Mouse (Mus musculus) adrenal gland, adult (tissue): ENCODE results near the gene Tlr4.

Experiments
- DNase-seq, 2 experiments: peaks; one replicate each; pipeline ENCODE4 v3.0.0; 2022 to 2023; ENCODE audit warnings: low spot score in 1 of 2; ENCODE audit not compliant: inconsistent age in 2 of 2

The Tlr4 gene

DNA sequence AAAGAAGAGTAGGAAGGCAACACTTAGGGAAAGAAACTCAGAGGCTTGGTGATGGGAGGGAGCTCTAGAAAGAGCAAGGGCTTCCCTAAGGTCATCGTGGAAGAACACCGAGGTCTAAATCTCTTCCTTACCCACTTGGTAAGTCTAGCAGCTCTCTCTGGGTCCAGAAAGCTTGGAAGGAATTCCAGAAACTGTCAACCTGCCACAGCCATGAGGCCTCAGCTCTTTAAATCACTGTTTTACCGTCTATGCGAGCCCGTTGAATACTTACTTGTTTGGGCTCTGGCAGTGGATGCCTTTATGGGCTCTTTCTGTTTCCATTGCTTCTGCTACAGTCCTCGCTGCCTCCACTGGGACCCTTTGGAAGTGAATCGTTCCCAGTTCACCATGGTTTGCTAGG is 67.6 kb downstream of the Tlr4 start:
- DNase-seq, result no peak

DNA sequence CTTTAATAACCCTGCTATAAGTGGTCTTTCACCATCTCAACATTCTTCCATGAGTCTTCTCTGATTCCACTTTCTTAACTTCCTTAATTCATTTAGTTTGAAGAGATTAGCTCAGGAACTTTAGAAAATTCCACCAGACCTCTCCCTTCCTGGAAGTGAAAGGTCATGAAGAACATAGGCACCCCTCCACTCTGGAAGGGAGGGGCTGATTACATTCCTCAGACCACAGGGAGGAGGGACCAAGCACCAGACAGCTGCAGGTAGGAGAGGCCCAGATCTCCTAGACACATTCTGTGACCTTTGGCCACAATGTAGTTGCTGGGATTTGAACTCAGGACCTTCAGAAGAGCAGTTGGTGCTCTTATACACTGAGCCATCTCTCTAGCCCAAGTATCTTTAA is 72.7 kb downstream of the Tlr4 start:
- DNase-seq, result no peak

DNA sequence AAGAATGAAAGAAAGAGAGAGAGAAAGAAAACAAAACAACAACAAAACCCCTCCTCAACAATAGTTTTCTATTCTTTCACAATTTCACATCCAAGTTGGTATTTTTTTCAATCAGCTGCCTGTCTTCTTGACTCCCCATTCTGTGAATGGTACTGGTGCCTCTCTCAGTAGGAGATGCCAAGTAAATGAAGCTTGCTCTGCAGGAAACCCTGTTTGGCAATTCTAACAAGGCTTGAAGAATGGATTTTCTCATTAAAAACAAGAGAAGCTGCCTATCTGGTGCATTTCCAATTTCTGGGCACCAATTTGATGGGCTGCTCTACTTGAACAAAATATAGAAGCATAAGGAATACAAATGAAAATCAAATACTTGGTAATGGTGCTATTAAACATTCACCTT is 74.1 kb downstream of the Tlr4 start:
- DNase-seq, result no peak

DNA sequence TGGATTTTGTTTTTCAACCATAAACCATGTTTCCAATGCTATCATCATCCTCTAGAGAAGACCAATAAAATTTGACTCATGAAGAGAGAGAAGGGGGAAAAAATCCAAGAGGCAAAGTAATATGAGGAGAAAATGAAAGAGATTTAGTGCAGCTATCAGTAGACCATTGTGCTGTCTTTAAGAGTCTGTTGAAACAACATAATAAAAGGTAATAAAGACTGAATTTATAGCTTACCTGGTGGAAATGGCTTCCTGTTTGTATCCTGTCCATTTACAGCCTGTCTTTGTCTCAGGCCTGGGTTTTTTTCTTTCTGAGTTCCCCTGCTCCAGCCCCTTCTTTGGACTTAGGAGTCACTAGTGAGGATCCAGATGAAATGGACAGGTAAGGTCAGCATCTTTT is 81.0 kb downstream of the Tlr4 start:
- DNase-seq, result no peak

DNA sequence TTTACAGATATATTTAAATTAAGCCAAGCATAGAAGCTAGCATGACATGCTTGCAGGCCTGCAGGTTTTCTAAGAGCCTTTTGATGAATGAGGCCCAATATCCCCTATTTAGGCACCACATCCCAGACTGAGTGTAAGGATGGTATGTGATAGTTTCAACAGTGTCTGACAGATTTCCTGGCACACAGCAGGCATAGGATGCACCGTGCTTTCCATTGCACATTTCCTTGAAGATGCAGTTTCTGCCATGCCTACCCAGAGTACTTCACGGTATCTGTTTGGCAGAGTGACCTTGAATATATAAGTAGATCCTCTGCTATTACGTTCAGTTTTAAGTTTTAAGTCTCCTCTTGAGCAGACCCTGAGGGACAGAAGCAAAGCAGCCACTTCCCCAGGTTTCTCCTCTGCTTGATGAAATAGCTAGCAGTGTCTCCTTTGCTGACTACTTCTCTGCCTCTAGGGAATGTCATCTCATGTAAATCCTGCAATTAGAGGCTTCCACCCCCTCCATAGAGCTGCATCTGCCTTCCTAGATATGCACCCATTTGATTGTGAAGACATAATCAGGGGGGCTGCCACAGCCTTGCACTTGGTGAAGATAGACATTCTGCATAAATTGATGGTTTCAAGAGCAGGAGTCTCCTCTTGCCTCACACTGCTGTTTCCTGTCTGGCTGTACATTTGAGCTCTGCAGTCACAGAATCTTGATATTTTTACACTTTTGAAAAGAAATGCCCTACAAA is 92.4 kb downstream of the Tlr4 start:
- DNase-seq, result no peak

DNA sequence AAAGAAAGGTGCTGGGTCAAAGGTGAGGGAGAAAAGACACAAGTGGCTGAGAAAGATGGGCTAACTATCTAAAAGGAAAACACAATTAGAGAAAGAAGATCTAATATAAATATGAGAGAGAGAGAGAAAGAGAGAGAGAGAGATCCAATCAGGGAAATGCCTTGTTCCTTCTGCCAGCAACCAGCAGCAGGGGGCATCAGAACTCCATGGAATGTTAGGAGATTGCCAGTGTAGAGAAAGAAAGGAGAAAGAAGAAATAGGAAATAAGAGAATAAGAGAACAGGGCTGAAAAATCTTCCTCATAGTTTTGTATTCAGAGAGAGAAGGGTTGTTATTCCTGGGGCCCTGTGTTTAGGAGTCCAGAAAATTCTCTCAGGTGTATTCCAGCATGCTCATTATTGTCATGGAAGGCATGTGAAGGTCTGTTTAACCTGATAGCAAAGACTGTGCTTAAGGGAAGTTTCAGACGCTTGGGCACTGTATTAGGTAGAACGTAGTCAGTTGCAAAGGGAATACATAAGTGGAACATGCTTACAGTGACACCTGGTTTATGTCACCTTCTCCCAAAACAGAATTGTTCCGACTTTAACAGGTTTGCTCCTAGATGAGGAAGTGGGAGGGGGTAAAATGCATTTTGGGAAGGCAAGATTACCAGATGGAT is 96.4 kb downstream of the Tlr4 start:
- peak; percentile 23 to 82 for DNase-seq

DNA sequence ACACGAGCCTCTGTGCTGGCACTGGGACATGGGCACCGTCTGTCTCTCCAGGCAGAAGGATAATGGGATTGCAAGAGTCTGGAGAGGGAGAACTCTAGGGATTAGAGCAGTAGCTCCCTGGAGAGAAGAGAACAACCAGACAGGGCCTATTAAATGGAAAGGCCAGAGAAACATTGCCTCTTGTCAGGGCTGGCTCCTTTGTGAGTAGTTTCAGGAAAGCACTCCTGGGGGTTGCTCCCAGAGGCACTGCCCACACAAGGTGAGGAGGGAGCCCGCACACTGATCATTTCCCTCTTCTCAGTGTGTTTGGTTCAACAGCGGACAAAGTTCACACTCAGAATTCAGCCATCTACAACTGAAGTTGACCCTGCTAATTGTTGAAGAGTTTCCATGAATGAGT is 98.7 kb downstream of the Tlr4 start:
- DNase-seq, result no peak

DNA sequence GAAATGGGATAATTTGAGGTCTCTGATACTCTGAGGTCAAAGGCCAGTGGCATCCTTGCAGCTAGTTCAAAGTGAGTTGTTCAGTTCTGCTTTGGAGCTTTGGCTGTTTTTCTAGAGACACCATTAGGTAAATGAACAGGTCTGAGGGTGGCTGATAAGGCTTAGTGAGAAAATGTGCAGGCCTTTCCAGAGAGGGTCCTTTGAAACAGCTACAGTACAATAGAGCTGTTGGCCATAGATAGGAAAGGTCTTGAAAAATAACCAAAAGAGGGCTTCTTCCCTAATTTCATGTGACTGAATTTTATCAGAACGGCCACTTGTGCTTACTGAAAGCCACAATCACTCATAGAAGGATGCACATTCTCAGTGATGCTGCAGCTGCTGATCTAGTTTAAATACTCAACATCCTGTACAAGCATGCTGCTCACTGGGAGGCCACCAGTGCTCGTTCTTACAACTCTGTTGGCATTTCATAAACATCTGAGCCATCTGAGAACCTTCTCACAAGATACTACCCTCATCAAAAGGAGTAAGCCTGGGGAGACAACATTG is 100.2 kb downstream of the Tlr4 start:
- DNase-seq, result no peak

DNA sequence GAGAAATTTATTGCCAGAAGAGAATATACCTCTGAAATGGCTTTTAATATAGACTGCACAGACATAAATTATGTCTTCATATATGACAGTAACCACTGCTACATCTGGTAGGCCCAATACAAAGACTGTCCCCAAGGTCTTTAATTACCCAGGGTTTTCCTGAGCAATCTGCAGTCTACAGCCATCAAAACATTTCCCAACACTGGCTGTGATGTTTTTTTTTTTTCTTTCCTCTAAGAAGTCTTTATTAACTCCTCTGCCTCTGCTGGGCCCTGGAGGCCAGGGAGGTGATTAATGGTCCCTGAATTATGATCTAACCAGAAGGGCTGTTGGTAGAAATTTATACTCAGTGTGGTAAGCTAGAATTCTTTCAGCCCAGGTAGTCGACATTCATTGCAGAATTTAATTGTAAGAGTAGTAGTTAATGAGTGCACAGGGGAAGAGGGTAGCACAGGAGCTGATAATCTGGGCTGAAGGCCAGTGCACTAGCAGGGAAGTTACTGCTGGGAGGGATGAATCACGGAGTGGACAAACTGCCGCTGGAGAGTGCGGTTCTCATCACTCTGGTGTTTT is 111.2 kb downstream of the Tlr4 start:
- DNase-seq, result peak in 1 of 2 experiments; percentile 39

DNA sequence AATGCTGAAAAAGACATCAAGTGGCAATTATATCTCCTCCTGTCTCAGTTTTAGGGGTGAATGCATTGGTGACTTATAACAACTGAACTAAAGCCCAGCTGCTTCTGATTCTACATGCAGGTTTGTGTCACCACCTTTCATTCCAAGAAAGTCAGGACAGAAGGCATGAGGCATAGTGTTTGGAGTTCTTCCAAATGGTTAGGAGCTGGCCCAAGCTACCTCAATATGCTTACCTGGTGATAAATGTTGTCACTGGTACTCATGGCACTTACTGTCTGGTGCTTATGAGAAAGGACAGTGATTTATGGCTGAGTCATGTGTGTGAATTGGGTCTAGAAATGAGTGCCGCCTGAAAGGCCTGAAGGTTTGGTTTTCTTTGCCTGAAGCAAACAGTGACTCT is 114.5 kb downstream of the Tlr4 start:
- no peak for DNase-seq

DNA sequence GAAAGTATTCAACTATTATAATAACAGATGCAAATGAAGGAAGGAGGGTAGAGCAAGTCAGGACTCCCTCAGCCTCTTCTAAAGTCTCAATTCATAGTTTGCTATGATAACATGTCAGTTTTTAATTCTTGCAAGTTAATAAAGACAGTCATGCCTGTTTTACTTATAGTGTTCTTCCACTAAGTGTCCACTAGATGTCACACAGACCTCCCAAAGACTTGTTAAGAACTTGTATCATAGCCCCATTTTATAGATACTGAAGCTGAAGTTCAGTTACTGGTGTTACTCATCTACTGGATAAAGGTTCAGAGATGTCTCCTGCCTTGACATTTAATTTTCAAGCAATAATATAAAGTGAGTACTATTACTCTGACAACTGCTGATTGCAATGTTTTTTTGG is 116.3 kb downstream of the Tlr4 start:
- DNase-seq, result peak in 1 of 2 experiments; percentile 34

DNA sequence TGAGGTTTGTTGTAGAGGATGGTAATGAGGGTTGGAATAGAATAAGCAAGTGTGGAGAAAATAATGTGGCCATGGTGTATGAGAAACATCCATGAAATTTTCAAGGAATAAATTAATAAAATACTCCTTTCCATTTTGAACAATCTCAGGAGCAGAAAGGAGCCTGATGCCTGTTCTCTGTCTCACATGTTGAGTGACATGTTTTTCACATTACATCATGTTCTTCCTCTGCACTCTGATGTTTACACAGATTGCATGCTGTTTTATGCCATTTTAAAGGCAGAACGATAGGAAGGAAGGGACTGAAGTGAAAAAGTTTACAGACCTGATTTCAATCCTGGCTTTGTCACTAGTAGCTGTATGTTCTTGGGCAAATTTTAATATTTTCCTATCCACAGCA is 120.3 kb downstream of the Tlr4 start:
- DNase-seq, result no peak

DNA sequence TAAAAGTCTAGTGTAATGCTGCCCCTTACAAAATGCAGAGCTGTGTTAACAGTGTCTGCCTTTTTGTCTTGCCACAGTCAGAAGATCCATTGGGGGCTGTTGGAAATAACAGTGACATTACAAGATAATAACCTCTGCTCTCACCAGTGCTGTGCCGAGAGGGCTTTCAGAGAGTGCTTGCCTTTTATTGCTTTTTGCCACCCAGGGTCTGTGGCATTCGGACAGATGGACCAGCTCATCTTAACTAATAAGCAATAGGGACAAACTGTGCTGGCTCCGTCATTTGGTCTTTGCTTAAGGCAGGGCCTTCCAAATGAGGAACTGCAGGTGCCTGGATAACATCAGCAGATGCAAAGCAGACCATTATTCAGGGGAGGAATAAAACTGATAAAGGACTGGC is 147.5 kb downstream of the Tlr4 start:
- DNase-seq, result peak; percentile 31 to 57
